Mouse (Mus musculus) MEL-GATA-1-ER (cell line): ENCODE measurements at regions not wholly inside any gene's neighbourhood (a gene's known extent, or its start where the extent isn't known, plus 50 kb on each side); places are given as distances from the start of the nearest gene placed in this dataset.

Source experiments
- DNase-seq: peaks from one replicate; pipeline ENCODE4 v3.0.0-alpha.2; 2012; ENCODE audit warnings: low read depth; ENCODE audit errors: extremely low read depth

DNA sequence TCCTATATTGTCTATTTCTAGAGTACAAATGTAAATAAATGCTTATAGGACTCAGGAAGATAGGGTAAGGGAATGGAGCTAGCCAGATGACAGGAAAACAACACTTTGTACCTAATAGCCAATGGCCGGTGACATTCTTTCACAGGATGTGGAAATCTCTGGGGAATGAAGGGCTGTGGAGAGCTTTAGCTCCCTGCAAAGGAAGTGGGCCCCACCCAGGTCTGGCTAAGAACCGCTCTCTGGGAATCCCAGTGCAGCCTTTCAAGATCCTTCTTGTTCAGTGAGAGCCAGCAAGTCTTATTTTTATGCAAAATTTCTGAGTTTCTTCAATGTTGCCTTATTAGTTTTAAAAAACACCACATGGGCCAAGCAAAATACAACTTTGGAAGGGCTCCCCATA lies 54.7 kb upstream of the Pappa2 start:
- DNase-seq, result no peak

DNA sequence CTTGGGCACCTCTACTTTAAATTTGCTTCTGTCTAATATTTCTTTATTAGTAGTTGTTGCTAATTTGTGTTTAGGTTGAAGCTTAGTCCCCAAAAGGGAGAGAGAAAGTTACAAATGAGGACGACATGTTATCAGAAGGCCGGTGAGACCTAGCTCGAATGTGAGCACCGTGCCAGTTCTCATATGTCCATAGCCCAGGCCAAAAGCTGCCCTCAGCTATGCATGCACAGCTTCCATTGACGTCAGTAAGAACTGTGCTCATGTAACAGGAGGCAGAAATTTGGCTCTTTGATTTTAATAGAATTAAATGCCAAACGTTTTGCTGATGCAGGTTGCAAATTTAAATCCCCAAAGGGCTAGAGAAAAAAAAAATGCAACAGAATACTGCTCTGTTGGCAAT lies 56.1 kb upstream of the Pappa2 start:
- no peak for DNase-seq

DNA sequence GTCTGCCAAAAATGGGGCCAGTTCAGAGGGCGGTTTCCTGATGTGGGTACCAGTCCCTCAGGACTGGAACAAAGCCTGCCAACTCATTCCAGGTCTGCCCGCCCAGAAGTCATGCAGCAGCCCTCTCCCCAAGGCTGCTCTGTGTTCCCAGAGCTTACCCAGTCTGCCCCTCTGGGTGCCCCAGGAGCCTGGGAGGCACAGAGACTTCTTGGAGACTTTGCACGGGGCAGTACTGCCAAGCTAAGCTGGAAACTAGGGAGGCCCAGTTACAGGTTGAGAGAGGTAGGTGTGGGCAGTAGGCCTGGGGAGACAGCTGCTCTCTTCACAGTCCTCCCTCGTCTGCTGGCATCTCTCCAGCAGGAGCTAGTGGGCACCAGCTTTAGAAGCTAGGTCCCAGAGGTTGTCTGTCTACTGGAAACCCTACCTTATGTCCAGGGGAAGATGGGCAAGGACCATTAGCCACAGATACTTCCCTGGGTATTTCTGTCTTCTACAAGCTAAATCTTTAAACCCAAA lies 65.6 kb upstream of the Pappa2 start:
- DNase-seq, result no peak

DNA sequence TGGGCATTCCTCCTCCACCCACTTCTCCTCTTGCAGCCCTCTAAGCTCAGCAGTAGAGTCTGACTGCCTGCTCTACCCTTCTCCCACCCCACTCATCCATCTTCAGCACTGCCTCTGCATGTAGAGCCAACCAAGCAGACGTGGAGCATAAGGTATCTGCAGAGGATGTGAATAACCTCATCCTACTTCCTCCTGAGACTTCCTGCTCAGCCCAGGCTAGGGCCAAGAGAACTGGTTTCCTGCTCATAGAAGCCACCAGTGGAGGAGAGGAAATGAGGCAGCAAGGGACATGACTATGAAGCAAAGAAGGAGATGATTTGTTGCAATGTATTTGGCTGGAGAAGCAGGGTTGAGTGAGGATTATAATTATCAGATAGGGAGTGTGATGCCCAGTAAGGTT lies 84.7 kb upstream of the Pappa2 start:
- DNase-seq, result no peak

DNA sequence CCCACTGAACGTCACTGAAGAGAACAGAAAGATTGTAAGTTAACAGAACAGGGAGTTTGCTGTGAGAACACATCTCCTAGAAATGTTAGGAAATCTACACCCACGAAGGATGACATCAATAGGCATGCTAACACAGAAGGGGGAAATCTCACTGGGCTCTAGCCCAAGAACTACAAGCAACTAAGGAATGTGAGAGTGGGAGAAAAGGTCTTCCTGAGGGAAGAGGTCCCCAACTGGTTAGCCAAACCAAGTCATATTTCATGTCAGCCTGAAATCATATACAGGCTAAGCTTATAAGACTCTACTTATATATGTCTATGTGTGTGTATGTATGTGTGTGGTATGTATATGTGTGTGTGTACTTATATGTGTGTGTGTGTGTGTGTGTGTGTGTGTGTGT lies 118.9 kb upstream of the Pappa2 start:
- no peak for DNase-seq

DNA sequence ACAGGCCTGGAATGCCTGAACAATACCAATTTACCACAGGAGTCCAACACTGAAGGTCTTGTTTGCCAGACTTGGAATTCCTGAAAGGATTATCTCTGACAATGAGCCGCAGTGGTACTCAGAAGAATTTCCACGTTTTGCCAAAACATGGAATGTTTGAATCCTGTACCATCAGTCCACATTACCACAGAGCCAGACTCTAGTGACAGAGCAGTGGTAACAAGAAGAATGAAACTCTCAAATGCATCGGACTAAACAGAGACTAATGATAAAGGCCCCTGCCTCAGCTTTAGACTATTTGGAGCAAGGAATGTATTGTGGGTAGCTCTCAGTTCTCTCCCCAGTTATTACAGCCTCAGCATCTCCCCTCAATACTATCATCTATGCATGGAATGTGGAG lies 109.9 kb upstream of the Cop1 start:
- no peak for DNase-seq

DNA sequence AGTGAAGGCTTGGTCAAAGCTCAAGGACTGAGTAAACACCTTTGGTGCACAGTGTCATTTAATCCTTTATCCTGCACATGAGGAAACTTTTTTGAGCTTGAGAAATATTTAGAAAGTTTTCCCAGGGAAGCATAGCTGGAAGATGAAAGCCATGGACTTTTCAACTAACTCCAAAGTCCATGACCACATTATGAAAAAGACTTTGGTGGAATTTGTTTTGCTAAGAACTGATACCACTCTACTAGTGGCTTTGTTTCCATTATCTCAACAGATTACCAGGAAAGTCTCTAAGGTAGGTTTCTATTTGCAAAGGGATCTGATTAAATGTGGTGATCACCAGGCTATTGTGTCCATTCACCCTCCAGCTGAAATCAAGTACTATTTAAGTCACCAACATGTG lies 107.2 kb upstream of the Cop1 start:
- DNase-seq, result no peak

DNA sequence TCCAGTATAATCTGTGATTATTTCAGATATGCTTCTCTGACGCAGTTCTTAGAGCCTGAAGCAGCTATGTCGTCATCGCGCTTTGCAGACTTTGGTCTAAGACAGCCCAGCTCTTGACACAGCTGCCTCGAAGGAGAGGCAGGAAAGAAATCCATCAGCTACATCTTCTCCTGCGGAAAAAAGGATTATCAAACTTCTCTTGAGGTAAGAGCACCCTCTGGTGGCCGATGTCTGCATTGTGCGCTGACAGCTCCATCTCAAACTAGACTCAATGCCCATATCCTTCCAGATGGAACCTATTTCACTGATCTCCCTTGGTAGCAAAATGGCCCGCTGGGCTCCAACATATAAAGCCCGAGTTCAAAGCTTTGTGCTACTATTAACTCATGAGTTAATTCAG lies 96.8 kb upstream of the Cop1 start:
- peak; percentile 24 for DNase-seq

DNA sequence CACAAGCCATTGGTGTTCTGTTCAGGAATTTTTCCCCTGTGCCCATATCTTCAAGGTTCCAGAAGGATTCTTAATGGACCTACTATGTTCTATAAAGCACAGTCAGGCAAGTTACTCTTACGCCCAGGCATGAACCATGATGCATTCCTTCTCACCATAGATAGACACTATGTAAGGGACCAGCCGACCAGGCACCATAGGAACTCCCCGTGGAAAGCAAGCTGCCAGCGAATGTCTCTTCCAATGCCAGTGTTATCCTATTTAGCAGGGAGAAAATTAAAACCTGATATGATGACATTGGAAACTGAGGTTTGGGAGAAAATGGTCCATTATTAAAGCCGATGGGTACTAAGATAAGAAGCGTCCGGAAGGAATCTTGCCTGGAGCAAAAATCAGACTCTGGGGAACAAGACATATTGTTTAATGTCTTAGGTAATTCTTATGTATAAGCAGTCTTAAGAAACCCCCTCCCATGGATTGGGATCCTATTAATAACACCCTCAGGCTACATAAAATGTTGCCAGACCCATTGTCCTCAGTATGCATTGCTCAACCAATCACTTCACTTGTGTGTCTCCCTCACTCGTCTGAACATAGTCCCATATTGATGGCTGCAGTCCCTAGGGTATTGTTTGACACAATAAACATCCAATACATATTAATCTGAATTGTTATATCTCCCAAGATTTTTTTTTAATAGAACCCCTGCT lies 84.2 kb upstream of the Cop1 start:
- no peak for DNase-seq

DNA sequence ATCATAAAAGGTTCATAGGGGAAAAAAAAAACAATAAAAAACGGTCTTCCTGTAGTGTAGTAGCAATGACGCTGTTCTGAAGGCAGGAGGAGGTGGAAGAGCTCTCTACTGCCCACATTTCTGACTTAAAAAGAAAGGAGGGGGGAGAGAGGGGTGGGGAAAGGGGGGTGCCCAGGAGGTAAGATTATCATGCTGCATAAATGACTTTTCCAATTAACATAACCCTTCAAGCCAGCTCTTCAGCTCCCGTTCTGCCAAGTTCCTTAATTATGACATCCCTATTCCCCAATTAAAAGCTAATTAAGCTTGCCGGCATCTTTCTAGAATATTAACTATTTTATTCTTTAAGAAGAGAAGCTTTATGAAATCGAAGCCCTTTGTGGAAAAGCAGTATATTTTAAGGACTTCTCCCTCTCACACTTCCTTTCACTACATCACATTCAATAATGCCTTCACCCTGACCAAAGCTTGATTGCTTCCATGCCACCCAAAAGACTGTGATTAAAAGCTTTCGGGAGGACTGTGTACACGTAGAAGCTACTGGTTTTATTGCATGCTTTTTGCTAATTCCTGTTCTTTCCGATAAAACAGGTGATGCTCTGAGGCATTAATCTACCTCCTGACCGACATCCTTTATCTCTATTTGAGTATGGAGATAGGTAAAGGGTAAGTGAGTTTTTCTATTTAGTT lies 83.5 kb upstream of the Cop1 start:
- DNase-seq, result no peak

DNA sequence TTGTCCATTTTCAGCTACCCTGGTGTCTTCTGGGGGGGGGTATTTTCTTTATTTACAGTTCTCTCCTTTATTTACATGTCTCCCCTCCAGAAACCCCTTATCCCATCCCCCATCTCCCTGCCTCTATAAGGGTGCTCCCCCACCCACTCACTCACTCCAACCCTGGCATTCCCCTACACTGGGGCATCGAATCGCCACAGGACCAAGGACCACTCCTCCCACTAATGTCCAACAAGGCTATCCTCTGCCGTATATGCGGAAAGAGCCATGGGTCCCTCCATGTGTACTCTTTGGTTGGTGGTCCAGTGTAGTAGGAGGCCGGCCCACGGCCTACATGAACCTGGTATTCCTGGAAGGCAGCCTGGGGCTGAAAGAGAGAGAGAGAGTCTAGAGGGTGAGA lies 82.9 kb upstream of the Cop1 start:
- no peak for DNase-seq

DNA sequence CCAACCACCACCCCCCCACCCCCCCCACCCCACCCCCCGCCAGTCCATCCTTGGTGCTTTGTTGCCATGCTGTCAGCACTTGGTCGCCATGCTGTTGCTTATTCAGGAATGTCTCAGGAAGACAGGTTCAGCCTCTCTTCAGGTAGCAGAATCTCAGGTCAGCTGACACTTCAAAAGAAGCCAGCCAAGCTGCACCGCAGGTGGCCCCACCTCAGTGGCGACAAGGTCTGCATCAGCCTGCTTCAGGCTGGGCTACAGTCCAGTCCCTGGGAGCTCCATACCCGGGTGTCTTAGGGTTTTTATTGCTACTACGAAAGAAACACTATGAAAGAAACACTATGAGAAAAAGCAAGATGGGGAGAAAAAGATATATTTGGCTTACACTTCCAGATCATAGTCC lies 82.4 kb upstream of the Cop1 start:
- no peak for DNase-seq

DNA sequence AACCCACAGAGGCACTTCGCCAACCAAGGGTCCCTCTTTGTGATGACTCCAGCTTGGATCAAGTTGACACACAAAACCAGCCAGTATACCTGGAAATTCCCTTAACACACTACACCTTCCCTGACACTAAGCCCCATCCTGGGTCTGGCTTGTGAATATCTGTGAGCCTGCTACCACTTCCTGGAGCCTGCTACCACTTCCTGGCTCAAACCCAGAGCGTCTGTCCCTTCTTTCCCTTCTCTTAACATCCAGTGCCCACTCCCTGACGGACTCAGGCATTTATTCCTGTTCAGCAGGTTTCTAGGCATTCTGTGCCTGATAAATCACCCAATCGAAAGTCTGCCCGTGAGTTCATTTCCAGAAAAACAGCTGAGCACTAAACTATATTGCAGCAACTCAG lies 81.8 kb upstream of the Cop1 start:
- no peak for DNase-seq

DNA sequence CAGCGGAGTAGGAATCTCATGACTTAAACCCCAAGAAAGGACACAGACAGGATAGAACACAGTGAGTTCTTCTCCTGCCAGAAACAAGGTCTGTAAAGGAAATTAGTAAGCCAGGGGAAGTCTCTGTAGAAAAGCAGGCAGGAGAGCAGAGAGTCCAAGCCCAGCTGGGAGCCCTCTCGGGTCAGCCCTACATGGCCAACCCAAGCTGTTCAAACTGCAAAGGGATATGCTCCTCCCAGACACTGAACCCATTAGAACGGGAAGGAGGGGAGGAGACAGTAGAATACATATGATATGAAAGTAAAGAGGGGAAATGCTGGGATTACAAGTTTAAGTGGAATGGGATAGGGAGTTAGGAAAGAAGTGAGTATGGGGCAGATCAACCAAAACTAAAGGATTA lies 75.7 kb upstream of the Cop1 start:
- no peak for DNase-seq

DNA sequence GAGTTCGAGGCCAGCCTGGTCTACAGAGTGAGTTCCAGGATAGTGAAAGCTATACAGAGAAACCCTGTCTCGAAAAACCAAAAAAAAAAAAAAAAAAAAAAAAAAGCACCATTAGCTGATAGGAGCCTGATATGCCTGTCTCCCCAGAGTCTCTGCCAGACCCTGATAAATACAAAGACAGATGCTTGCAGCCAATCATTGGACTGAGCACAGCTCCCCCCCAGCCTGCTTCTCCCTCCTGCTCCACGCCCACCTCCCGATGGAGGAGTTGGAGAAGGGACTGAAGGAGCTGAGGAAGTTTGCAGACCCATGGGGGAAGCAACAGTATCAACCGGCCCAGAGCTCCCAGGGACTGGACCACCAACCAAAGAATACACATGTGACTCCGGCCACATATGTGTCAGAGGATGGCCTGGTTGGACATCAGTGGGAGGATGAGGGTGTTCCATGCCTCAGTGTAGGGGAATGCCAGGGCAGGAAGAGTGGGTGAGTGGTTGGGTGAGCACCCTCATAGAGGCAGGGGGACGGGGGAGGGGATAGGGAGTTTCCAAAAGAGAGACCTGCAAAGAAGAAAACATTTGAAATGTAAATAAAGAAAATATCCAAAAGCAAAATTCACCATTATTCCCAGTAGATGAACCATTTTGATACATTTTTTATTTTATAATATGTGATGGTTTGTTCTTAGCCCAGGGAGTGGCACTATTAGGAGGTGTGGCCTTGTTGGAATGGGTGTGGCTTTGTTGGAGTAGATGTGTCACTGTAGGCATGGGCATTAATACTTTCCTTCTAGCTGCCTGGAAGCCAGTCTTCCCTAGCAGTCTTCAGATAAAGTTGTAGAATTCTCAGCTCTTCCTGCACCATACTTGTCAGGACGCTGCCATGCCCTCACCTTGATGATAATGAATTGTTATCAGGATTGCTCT lies 71.8 kb upstream of the Cop1 start:
- no peak for DNase-seq

DNA sequence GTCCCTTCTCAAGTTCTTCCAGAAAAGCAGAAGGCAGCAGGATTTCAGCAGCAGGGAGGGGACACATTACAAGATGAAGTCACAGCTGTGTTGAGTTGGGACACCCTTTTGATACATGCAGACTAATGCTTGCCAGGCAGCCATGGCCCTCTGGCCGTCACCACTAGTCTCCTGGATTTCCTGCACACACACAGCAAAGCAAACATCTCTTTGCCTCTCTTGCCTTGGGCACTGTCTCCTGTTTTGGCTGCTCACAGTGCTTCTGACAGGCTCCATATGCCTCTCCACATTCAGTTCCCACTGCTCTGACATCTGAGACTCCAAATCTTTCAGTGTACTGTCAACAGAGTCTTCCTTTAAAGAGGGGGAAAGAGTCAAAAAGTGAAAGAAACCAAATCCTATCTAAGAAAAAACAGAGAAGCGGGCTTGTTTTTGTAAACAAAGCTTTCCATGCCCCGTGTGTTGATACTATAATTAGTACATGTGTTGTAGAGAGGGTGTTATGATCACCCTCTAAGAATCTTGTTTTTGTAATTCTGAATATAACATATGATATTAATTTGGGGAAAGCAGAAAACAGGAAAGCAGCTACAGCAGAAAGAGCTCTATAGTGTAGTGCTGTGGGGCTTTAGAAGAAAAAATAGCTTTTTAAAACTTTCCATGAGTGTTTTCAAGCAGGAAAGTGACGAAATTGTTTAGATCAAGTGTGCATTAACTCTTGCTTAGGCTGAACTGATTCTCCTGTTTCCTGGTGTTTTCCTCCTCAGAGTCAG lies 68.8 kb upstream of the Cop1 start:
- no peak for DNase-seq

DNA sequence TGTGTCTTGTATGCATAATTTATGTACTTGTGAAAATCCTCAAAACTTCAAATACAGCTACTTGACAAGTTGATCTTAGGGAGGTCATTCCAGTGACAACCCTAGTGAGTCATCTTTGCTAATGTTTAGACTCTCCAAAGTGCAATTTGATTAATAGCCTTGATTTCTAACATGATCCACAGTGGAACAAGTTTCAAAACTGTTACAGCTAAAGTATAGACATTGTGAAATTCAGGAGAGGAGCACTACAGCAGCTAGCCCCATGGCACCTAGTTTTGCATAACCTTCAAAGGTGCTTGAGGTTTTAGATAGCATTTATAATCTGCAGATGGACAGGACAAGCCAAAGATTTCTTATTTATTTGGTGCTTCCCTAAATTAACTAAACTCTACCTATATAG lies 50.1 kb upstream of the Cop1 start:
- no peak for DNase-seq
